Mouse (Mus musculus): ENCODE measurements around the gene Zfp808. TPM values are rescaled to one million over a fixed set of nuclear protein-coding genes. Genes with fewer than 3 reads are reported as not detected.
"Not testable (repeated sequence)": the region's sequence is repeated elsewhere in the genome, so short reads cannot be mapped to it uniquely, and the experiment has no call there.

Gene Zfp808
- 15.6 and 18.0 TPM in 2 replicates for polyA plus RNA-seq (2015; fragmentation: Nextera tagmentation; extraction: Ambion mirVana)

- H3K27me3 ChIP-seq; ATAC-seq (ENCODE audit: insufficient number of reproducible peaks, insufficient read depth, low FRiP score, low TSS enrichment, low read depth); H3K9me3 ChIP-seq; H3K36me3 ChIP-seq; H3K27ac ChIP-seq; H3K4me1 ChIP-seq: not testable (repeated sequence)
- H3K4me2 ChIP-seq, result peak within 1 kb of the TSS; percentile 56
- peak within 1 kb of the TSS; percentile 73 for H3K9ac ChIP-seq
- WGBS, result 8% methylated on average over 21 of the region's 21 CpGs
- peak within 1 kb of the TSS; percentile 63 for H3K4me3 ChIP-seq
Measured at GRCm38 (mm10) chr13:62129432-62130171, at the start of gene Zfp808. Zfp808 (plus strand) TSS chr13:62129886.

- H3K4me1 ChIP-seq; H3K9me3 ChIP-seq; ATAC-seq (ENCODE audit: insufficient number of reproducible peaks, insufficient read depth, low FRiP score, low TSS enrichment, low read depth); H3K36me3 ChIP-seq; H3K9ac ChIP-seq; H3K4me3 ChIP-seq; H3K27ac ChIP-seq; H3K4me2 ChIP-seq; H3K27me3 ChIP-seq: not testable (repeated sequence)
- 80% methylated on average over 4 of the region's 4 CpGs for whole genome bisulfite sequencing
Measured at GRCm38 (mm10) chr13:62098786-62099185, 30.9 kb upstream of the Zfp808 start.

- not testable (repeated sequence) for H3K9me3 ChIP-seq; H3K9ac ChIP-seq; H3K4me3 ChIP-seq; H3K4me1 ChIP-seq; H3K27me3 ChIP-seq; ATAC-seq (ENCODE audit: insufficient number of reproducible peaks, insufficient read depth, low FRiP score, low TSS enrichment, low read depth); H3K36me3 ChIP-seq; H3K4me2 ChIP-seq; H3K27ac ChIP-seq
- 92% methylated on average over 4 of the region's 4 CpGs for WGBS
Measured at GRCm38 (mm10) chr13:62099454-62099853, 30.2 kb upstream of the Zfp808 start.

- not testable (repeated sequence) for H3K9ac ChIP-seq; H3K4me3 ChIP-seq; H3K36me3 ChIP-seq; H3K4me2 ChIP-seq; H3K9me3 ChIP-seq; ATAC-seq (ENCODE audit: insufficient number of reproducible peaks, insufficient read depth, low FRiP score, low TSS enrichment, low read depth); H3K27me3 ChIP-seq; H3K27ac ChIP-seq; H3K4me1 ChIP-seq
- WGBS, result 84% methylated on average over 1 of the region's 1 CpGs
Measured at GRCm38 (mm10) chr13:62102368-62102767, 27.3 kb upstream of the Zfp808 start.

- not testable (repeated sequence) for H3K4me1 ChIP-seq; ATAC-seq (ENCODE audit: insufficient number of reproducible peaks, insufficient read depth, low FRiP score, low TSS enrichment, low read depth); H3K36me3 ChIP-seq; H3K4me2 ChIP-seq; H3K9me3 ChIP-seq; H3K27me3 ChIP-seq; H3K9ac ChIP-seq; H3K27ac ChIP-seq; H3K4me3 ChIP-seq
- 29% methylated on average over 2 of the region's 2 CpGs for WGBS
Measured at GRCm38 (mm10) chr13:62115861-62116260, 13.8 kb upstream of the Zfp808 start.

GRCm38 (mm10) chr13:62121578-62121977 is 8.1 kb upstream of the Zfp808 start:
- H3K4me1 ChIP-seq; H3K27ac ChIP-seq; H3K36me3 ChIP-seq; H3K4me2 ChIP-seq; H3K4me3 ChIP-seq; H3K27me3 ChIP-seq; H3K9me3 ChIP-seq; H3K9ac ChIP-seq; ATAC-seq (ENCODE audit: insufficient number of reproducible peaks, insufficient read depth, low FRiP score, low TSS enrichment, low read depth): not testable (repeated sequence)
- WGBS, result 38% methylated on average over 1 of the region's 1 CpGs

- not testable (repeated sequence) for H3K27ac ChIP-seq; H3K9ac ChIP-seq; H3K4me3 ChIP-seq; H3K27me3 ChIP-seq; H3K4me2 ChIP-seq; H3K4me1 ChIP-seq; ATAC-seq (ENCODE audit: insufficient number of reproducible peaks, insufficient read depth, low FRiP score, low TSS enrichment, low read depth); H3K36me3 ChIP-seq
- peaks cover 28% of the 10 kb centered on the region; the same call in 1 of the 2 replicates for H3K9me3 ChIP-seq
- 65% methylated on average over 2 of the region's 2 CpGs for WGBS
Measured at GRCm38 (mm10) chr13:62181835-62182755, 52.4 kb downstream of the Zfp808 start.

GRCm38 (mm10) chr13:62245264-62245663 is 115.6 kb downstream of the Zfp808 start:
- Histone ChIP-seq H3K9me3 (peaks cover 7% of the 10 kb centered on the region; the same call in 1 of the 2 replicates), H3K27ac (no peak overlapping the region), H3K4me1 (no peaks in the 10 kb centered on the region), H3K4me2 (no peak overlapping the region), H3K36me3 (no peaks in the 10 kb centered on the region), H3K4me3 (no peak overlapping the region), H3K27me3 (no peaks in the 10 kb centered on the region), H3K9ac (no peak overlapping the region)
- WGBS, result 52% methylated on average over 3 of the region's 3 CpGs
- ATAC-seq (ENCODE audit: insufficient number of reproducible peaks, insufficient read depth, low FRiP score, low TSS enrichment, low read depth), result no peak

- WGBS, result 80% methylated on average over 9 of the region's 9 CpGs
- not testable (repeated sequence) for H3K4me1 ChIP-seq
Measured at GRCm38 (mm10) chr13:62255226-62255625, 125.5 kb downstream of the Zfp808 start.

GRCm38 (mm10) chr13:62263392-62263791 is 133.7 kb downstream of the Zfp808 start:
- 80% methylated on average over 4 of the region's 4 CpGs for WGBS
- no peaks in the 10 kb centered on the region for H3K27me3 ChIP-seq
- H3K4me1 ChIP-seq, result no peaks in the 10 kb centered on the region
- peaks cover 34% of the 10 kb centered on the region for H3K9me3 ChIP-seq
- H3K36me3 ChIP-seq, result no peaks in the 10 kb centered on the region
- no peak overlapping the region for H3K9ac ChIP-seq
- no peak overlapping the region for H3K4me2 ChIP-seq
- no peak for ATAC-seq (ENCODE audit: insufficient number of reproducible peaks, insufficient read depth, low FRiP score, low TSS enrichment, low read depth)
- H3K27ac ChIP-seq, result no peak overlapping the region
- H3K4me3 ChIP-seq, result no peak overlapping the region

More at GRCm38 (mm10) chr13:62255226-62255625, 125.5 kb downstream of the Zfp808 start:
- not testable (repeated sequence) for ATAC-seq (ENCODE audit: insufficient number of reproducible peaks, insufficient read depth, low FRiP score, low TSS enrichment, low read depth); H3K36me3 ChIP-seq; H3K4me3 ChIP-seq; H3K27me3 ChIP-seq; H3K27ac ChIP-seq; H3K9ac ChIP-seq; H3K4me2 ChIP-seq
- H3K9me3 ChIP-seq, result peaks cover 20% of the 10 kb centered on the region

All from embryonic facial prominence, embryonic 13.5 days (tissue).